Mouse (Mus musculus): ENCODE data around the gene Olfr522. TPM values are rescaled to one million over a fixed set of nuclear protein-coding genes. Genes with fewer than 3 reads are reported as not detected.

Olfr522 gene
- polyA plus RNA-seq (2014; fragmentation: Nextera tagmentation; extraction: Ambion mirVana): not detected in 2 replicates

DNA sequence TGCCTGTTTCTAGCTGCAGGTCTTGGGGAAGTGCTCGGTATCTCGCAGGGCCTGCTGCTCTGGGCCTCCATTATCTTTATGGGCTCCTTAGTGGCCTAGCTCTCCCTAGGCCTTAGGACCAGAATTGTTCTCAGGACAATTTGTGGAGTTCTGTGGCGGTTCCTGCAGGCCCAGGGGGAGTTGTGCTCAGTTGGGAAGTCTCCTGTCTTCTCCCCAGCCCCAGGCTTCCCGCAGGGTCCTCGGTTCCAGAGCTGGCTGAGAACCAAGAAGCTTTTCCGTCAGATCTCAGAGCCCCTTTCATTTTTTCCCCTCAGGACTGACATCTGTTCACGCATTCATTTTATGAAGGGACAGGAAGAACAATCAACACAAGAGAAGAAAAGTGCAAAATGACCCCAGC, at the start of gene Olfr522:
Gene Olfr522 (minus strand): TSS at position 101 of the 400 bp plus-strand sequence.
- no peaks in the 10 kb centered on the region for H3K4me1 ChIP-seq (ENCODE audit: control insufficient read depth, insufficient read depth, low read length)
- H3K27me3 ChIP-seq (ENCODE audit: control insufficient read depth, insufficient read depth, low read length): no peaks in the 10 kb centered on the region
- 73% methylated on average over 7 of the region's 7 CpGs for WGBS
- H3K4me2 ChIP-seq (replicated peaks; ENCODE audit: low read depth, low read length): no peak within 1 kb of the TSS
- H3K9me3 ChIP-seq (ENCODE audit: control insufficient read depth, low read length): no peaks in the 10 kb centered on the region
- H3K36me3 ChIP-seq (ENCODE audit: control insufficient read depth, insufficient read depth, low read length): no peaks in the 10 kb centered on the region
- ATAC-seq (ENCODE audit: low FRiP score, low TSS enrichment): no peak
- no peak within 1 kb of the TSS for H3K9ac ChIP-seq (ENCODE audit: low read depth, low read length)
- H3K27ac ChIP-seq (ENCODE audit: low read depth, low read length): no peak within 1 kb of the TSS
- H3K4me3 ChIP-seq (ENCODE audit: low read length): no peak within 1 kb of the TSS

DNA sequence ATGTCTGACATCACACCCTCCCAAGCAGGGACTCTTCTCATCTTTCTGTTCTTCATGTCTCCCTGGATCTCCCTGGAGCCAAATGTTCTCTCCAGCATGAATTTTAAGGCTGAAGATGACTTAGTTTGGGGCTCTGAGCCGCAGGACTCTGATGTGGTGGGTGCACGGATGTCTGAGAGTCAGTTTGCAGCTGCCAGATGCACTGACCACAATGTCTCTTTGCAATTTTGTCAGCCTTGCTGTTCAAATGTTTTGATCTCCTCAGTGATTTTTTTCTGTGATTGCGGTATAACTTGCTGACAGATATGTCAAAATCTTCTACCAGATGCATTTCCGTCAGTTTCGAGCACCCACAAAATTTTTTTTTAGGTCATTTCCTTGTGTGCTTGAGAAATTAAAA, 49.3 kb upstream of the Olfr522 start:
- Histone ChIP-seq H3K27ac (ENCODE audit: low read depth, low read length) (no peak overlapping the region), H3K4me1 (ENCODE audit: control insufficient read depth, insufficient read depth, low read length) (no peaks in the 10 kb centered on the region), H3K4me3 (ENCODE audit: low read length) (no peak overlapping the region), H3K9ac (ENCODE audit: low read depth, low read length) (no peak overlapping the region), H3K27me3 (ENCODE audit: control insufficient read depth, insufficient read depth, low read length) (no peaks in the 10 kb centered on the region), H3K4me2 (replicated peaks; ENCODE audit: low read depth, low read length) (no peak overlapping the region), H3K9me3 (ENCODE audit: control insufficient read depth, low read length) (no peaks in the 10 kb centered on the region), H3K36me3 (ENCODE audit: control insufficient read depth, insufficient read depth, low read length) (no peaks in the 10 kb centered on the region)
- no peak for ATAC-seq (ENCODE audit: low FRiP score, low TSS enrichment)
- WGBS: 84% methylated on average over 5 of the region's 5 CpGs

- 85% methylated on average over 3 of the region's 3 CpGs for WGBS
- H3K9me3 ChIP-seq (ENCODE audit: control insufficient read depth, low read length): no peaks in the 10 kb centered on the region
- no peaks in the 10 kb centered on the region for H3K27me3 ChIP-seq (ENCODE audit: control insufficient read depth, insufficient read depth, low read length)
- no peak overlapping the region for H3K27ac ChIP-seq (ENCODE audit: low read depth, low read length)
- no peak overlapping the region for H3K4me3 ChIP-seq (ENCODE audit: low read length)
- no peak for ATAC-seq (ENCODE audit: low FRiP score, low TSS enrichment)
- no peaks in the 10 kb centered on the region for H3K4me1 ChIP-seq (ENCODE audit: control insufficient read depth, insufficient read depth, low read length)
- H3K36me3 ChIP-seq (ENCODE audit: control insufficient read depth, insufficient read depth, low read length): no peaks in the 10 kb centered on the region
- no peak overlapping the region for H3K4me2 ChIP-seq (replicated peaks; ENCODE audit: low read depth, low read length)
- no peak overlapping the region for H3K9ac ChIP-seq (ENCODE audit: low read depth, low read length)
These were observed 44.1 kb upstream of the Olfr522 start for GRCm38 (mm10) chr7:140208677-140209076.

- H3K4me3 ChIP-seq (ENCODE audit: low read length): no peak overlapping the region
- no peak overlapping the region for H3K27ac ChIP-seq (ENCODE audit: low read depth, low read length)
- 77% methylated on average over 8 of the region's 8 CpGs for WGBS
- H3K36me3 ChIP-seq (ENCODE audit: control insufficient read depth, insufficient read depth, low read length): no peaks in the 10 kb centered on the region
- no peak overlapping the region for H3K4me2 ChIP-seq (replicated peaks; ENCODE audit: low read depth, low read length)
- no peak for ATAC-seq (ENCODE audit: low FRiP score, low TSS enrichment)
- no peaks in the 10 kb centered on the region for H3K27me3 ChIP-seq (ENCODE audit: control insufficient read depth, insufficient read depth, low read length)
- no peaks in the 10 kb centered on the region for H3K9me3 ChIP-seq (ENCODE audit: control insufficient read depth, low read length)
- H3K9ac ChIP-seq (ENCODE audit: low read depth, low read length): no peak overlapping the region
- H3K4me1 ChIP-seq (ENCODE audit: control insufficient read depth, insufficient read depth, low read length): no peaks in the 10 kb centered on the region
These were observed 43.6 kb upstream of the Olfr522 start for GRCm38 (mm10) chr7:140208153-140208552.

GRCm38 (mm10) chr7:140206904-140207303, 42.3 kb upstream of the Olfr522 start:
- H3K4me1 ChIP-seq (ENCODE audit: control insufficient read depth, insufficient read depth, low read length): no peaks in the 10 kb centered on the region
- no peak overlapping the region for H3K4me3 ChIP-seq (ENCODE audit: low read length)
- H3K27ac ChIP-seq (ENCODE audit: low read depth, low read length): no peak overlapping the region
- no peaks in the 10 kb centered on the region for H3K36me3 ChIP-seq (ENCODE audit: control insufficient read depth, insufficient read depth, low read length)
- no peak for ATAC-seq (ENCODE audit: low FRiP score, low TSS enrichment)
- no peak overlapping the region for H3K9ac ChIP-seq (ENCODE audit: low read depth, low read length)
- H3K9me3 ChIP-seq (ENCODE audit: control insufficient read depth, low read length): no peaks in the 10 kb centered on the region
- no peak overlapping the region for H3K4me2 ChIP-seq (replicated peaks; ENCODE audit: low read depth, low read length)
- H3K27me3 ChIP-seq (ENCODE audit: control insufficient read depth, insufficient read depth, low read length): no peaks in the 10 kb centered on the region
- 83% methylated on average over 3 of the region's 3 CpGs for WGBS

GRCm38 (mm10) chr7:140205864-140206263, 41.3 kb upstream of the Olfr522 start, which contains the start of gene Olfr524:
TSS of gene Olfr524 (minus strand) at chr7:140205964.
- Histone ChIP-seq H3K36me3 (ENCODE audit: control insufficient read depth, insufficient read depth, low read length) (no peaks in the 10 kb centered on the region), H3K27me3 (ENCODE audit: control insufficient read depth, insufficient read depth, low read length) (no peaks in the 10 kb centered on the region), H3K9me3 (ENCODE audit: control insufficient read depth, low read length) (no peaks in the 10 kb centered on the region), H3K4me2 (replicated peaks; ENCODE audit: low read depth, low read length) (no peak within 1 kb of the TSS), H3K9ac (ENCODE audit: low read depth, low read length) (no peak within 1 kb of the TSS), H3K27ac (ENCODE audit: low read depth, low read length) (no peak within 1 kb of the TSS), H3K4me3 (ENCODE audit: low read length) (no peak within 1 kb of the TSS), H3K4me1 (ENCODE audit: control insufficient read depth, insufficient read depth, low read length) (no peaks in the 10 kb centered on the region)
- ATAC-seq (ENCODE audit: low FRiP score, low TSS enrichment): no peak

DNA sequence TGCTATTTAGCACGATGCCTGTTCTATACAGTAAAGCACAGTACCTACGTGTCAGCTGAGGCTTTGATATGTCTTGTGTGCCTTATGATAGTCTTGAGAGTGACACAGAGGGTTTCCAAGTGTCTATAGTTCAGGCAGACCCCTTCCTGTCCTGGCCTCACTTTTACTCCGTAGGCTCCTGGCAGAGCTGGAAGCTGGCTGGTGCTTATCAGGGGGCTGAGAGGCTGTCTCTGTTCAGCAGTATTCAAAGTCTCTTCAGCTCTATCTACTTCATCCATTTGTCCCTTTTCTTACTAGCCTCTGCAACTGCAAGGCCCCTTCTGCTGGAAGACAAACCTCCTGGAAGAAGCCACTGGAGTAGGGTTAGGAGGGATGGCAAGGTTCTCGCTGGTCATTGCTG, 36.5 kb upstream of the Olfr522 start:
- H3K9ac ChIP-seq (ENCODE audit: low read depth, low read length): no peak overlapping the region
- H3K27ac ChIP-seq (ENCODE audit: low read depth, low read length): no peak overlapping the region
- WGBS: 89% methylated on average over 4 of the region's 4 CpGs
- H3K27me3 ChIP-seq (ENCODE audit: control insufficient read depth, insufficient read depth, low read length): no peaks in the 10 kb centered on the region
- H3K4me3 ChIP-seq (ENCODE audit: low read length): no peak overlapping the region
- H3K9me3 ChIP-seq (ENCODE audit: control insufficient read depth, low read length): no peaks in the 10 kb centered on the region
- no peak for ATAC-seq (ENCODE audit: low FRiP score, low TSS enrichment)
- H3K4me2 ChIP-seq (replicated peaks; ENCODE audit: low read depth, low read length): no peak overlapping the region
- H3K4me1 ChIP-seq (ENCODE audit: control insufficient read depth, insufficient read depth, low read length): no peaks in the 10 kb centered on the region
- H3K36me3 ChIP-seq (ENCODE audit: control insufficient read depth, insufficient read depth, low read length): no peaks in the 10 kb centered on the region

GRCm38 (mm10) chr7:140196002-140196401, 31.4 kb upstream of the Olfr522 start:
- no peak overlapping the region for H3K4me3 ChIP-seq (ENCODE audit: low read length)
- H3K9me3 ChIP-seq (ENCODE audit: control insufficient read depth, low read length): no peaks in the 10 kb centered on the region
- H3K27ac ChIP-seq (ENCODE audit: low read depth, low read length): no peak overlapping the region
- no peaks in the 10 kb centered on the region for H3K36me3 ChIP-seq (ENCODE audit: control insufficient read depth, insufficient read depth, low read length)
- H3K9ac ChIP-seq (ENCODE audit: low read depth, low read length): no peak overlapping the region
- H3K4me1 ChIP-seq (ENCODE audit: control insufficient read depth, insufficient read depth, low read length): no peaks in the 10 kb centered on the region
- ATAC-seq (ENCODE audit: low FRiP score, low TSS enrichment): no peak
- H3K4me2 ChIP-seq (replicated peaks; ENCODE audit: low read depth, low read length): no peak overlapping the region
- H3K27me3 ChIP-seq (ENCODE audit: control insufficient read depth, insufficient read depth, low read length): no peaks in the 10 kb centered on the region
- 80% methylated on average over 8 of the region's 8 CpGs for WGBS

- Histone ChIP-seq H3K9ac (ENCODE audit: low read depth, low read length) (no peak overlapping the region), H3K4me2 (replicated peaks; ENCODE audit: low read depth, low read length) (no peak overlapping the region), H3K27ac (ENCODE audit: low read depth, low read length) (no peak overlapping the region), H3K36me3 (ENCODE audit: control insufficient read depth, insufficient read depth, low read length) (no peaks in the 10 kb centered on the region), H3K9me3 (ENCODE audit: control insufficient read depth, low read length) (no peaks in the 10 kb centered on the region), H3K4me3 (ENCODE audit: low read length) (no peak overlapping the region), H3K4me1 (ENCODE audit: control insufficient read depth, insufficient read depth, low read length) (no peaks in the 10 kb centered on the region), H3K27me3 (ENCODE audit: control insufficient read depth, insufficient read depth, low read length) (no peaks in the 10 kb centered on the region)
- ATAC-seq (ENCODE audit: low FRiP score, low TSS enrichment): no peak
- 84% methylated on average over 4 of the region's 4 CpGs for WGBS
These were observed 29.5 kb upstream of the Olfr522 start for GRCm38 (mm10) chr7:140194031-140194430.

DNA sequence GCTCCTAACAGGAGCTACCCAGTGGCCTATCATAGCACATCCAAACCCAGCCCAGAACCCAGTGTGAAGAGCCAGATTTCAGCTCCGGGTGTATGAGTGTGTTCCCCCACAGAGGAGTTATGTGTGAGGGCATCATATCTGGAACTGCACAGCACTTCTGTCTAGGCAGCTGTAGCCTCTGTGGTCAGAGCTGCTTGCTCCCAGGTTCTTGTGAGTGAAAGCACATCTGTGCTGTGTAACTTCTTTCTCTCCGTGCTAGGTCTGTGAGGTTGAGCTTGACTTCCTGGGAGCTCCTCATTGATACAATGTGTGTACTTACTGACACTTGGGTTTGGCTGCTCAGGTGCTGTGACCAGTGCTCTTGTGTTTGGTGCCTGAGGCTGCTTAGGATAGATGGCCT, 28.3 kb upstream of the Olfr522 start:
- Histone ChIP-seq H3K9ac (ENCODE audit: low read depth, low read length) (no peak overlapping the region), H3K4me3 (ENCODE audit: low read length) (no peak overlapping the region), H3K36me3 (ENCODE audit: control insufficient read depth, insufficient read depth, low read length) (no peaks in the 10 kb centered on the region), H3K4me2 (replicated peaks; ENCODE audit: low read depth, low read length) (no peak overlapping the region), H3K9me3 (ENCODE audit: control insufficient read depth, low read length) (no peaks in the 10 kb centered on the region), H3K27ac (ENCODE audit: low read depth, low read length) (no peak overlapping the region), H3K4me1 (ENCODE audit: control insufficient read depth, insufficient read depth, low read length) (no peaks in the 10 kb centered on the region), H3K27me3 (ENCODE audit: control insufficient read depth, insufficient read depth, low read length) (no peaks in the 10 kb centered on the region)
- WGBS: 84% methylated on average over 2 of the region's 2 CpGs
- no peak for ATAC-seq (ENCODE audit: low FRiP score, low TSS enrichment)
